Mouse (Mus musculus): ENCODE results near the gene Pycr2. TPM values are rescaled to one million over a fixed set of nuclear protein-coding genes. Genes with fewer than 3 reads are reported as not detected.

Gene Pycr2
- polyA plus RNA-seq, 1 experiment from 2014 or later: 99.6 TPM

DNA sequence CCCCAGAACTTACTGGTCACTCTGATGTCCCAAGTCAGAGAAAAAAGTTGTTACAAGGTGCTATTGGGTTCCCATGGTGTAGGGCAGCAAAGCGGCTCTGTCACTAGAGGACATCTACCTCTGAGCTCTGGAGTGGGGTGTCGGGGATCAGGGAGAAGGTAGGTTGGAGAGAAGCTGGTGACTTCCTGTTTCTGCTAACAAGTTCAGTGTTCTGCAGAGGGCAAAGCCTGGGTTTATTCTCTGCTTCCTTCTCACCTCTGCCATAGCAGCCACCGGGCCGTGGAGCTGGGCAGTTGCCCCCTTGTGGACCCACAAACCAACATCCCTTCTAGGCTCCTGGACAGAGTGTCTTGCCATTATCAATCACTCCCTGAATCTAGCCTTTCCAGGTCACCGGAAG, 8.7 kb downstream of the Pycr2 start:
- no peaks in the 10 kb centered on the region for H3K4me1 ChIP-seq (ENCODE audit: control insufficient read depth, insufficient read depth, low read length)
- no peaks in the 10 kb centered on the region for H3K36me3 ChIP-seq (ENCODE audit: control insufficient read depth, insufficient read depth, low read length)
- ATAC-seq (ENCODE audit: insufficient read depth, low FRiP score): no peak
- H3K4me2 ChIP-seq (ENCODE audit: low read depth, low read length): no peak overlapping the region
- H3K27me3 ChIP-seq (ENCODE audit: control insufficient read depth, insufficient read depth, low read length): no peaks in the 10 kb centered on the region
- WGBS: 77% methylated on average over 5 of the region's 5 CpGs
- H3K9ac ChIP-seq (ENCODE audit: low read length): no peak overlapping the region
- H3K4me3 ChIP-seq (replicated peaks; ENCODE audit: low read length): no peak overlapping the region
- H3K9me3 ChIP-seq (replicated peaks; ENCODE audit: control insufficient read depth, low read length): no peaks in the 10 kb centered on the region
- H3K27ac ChIP-seq (ENCODE audit: low read length): no peak overlapping the region

DNA sequence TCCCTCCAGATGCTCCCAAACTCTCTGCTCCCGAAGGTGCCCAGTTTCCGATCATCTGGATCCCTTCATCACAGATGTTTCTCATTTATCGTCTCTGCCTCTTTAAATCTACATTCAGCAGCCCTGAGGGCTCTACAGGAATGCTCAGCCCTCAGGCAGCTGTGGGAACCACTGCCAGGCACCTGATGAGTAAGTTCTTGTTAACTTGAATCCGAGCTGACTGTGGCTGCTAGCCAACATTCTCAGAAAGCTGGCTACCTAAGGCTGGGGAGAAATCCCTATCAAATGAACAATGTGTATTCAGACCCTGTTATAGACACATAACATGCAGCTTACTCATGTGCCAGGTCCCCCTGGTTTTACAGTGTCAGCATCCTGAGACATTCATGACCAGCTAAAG, 9.7 kb downstream of the Pycr2 start:
- Histone ChIP-seq H3K27ac (ENCODE audit: low read length) (no peak overlapping the region), H3K9me3 (replicated peaks; ENCODE audit: control insufficient read depth, low read length) (no peaks in the 10 kb centered on the region), H3K4me3 (replicated peaks; ENCODE audit: low read length) (no peak overlapping the region), H3K9ac (ENCODE audit: low read length) (no peak overlapping the region), H3K4me1 (ENCODE audit: control insufficient read depth, insufficient read depth, low read length) (no peaks in the 10 kb centered on the region), H3K36me3 (ENCODE audit: control insufficient read depth, insufficient read depth, low read length) (no peaks in the 10 kb centered on the region), H3K4me2 (ENCODE audit: low read depth, low read length) (no peak overlapping the region), H3K27me3 (ENCODE audit: control insufficient read depth, insufficient read depth, low read length) (no peaks in the 10 kb centered on the region)
- 39% methylated on average over 4 of the region's 4 CpGs for WGBS
- no peak for ATAC-seq (ENCODE audit: insufficient read depth, low FRiP score)

DNA sequence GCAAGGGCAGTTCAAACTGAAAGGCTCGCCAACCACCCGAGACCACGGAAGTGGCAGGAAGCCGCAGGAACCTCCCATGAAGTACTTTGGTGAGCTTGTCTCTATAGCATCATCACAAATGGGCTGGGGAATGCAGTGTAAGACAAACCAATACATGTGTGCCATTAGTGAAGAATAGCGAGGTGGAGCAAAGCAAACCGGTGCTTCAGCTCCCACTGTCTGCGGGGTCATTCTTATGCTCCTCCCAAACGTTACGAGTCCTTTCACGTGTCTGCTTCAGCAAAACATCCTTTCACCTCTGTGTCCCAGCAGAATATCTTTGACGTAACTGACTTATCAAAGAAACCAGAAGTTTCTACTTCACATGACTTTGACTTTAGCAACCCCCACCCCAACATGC, 12.3 kb downstream of the Pycr2 start:
- no peak overlapping the region for H3K4me3 ChIP-seq (replicated peaks; ENCODE audit: low read length)
- no peaks in the 10 kb centered on the region for H3K9me3 ChIP-seq (replicated peaks; ENCODE audit: control insufficient read depth, low read length)
- no peaks in the 10 kb centered on the region for H3K36me3 ChIP-seq (ENCODE audit: control insufficient read depth, insufficient read depth, low read length)
- WGBS: 88% methylated on average over 11 of the region's 11 CpGs
- H3K4me2 ChIP-seq (ENCODE audit: low read depth, low read length): no peak overlapping the region
- no peaks in the 10 kb centered on the region for H3K4me1 ChIP-seq (ENCODE audit: control insufficient read depth, insufficient read depth, low read length)
- no peaks in the 10 kb centered on the region for H3K27me3 ChIP-seq (ENCODE audit: control insufficient read depth, insufficient read depth, low read length)
- no peak for ATAC-seq (ENCODE audit: insufficient read depth, low FRiP score)
- H3K27ac ChIP-seq (ENCODE audit: low read length): no peak overlapping the region
- H3K9ac ChIP-seq (ENCODE audit: low read length): no peak overlapping the region

DNA sequence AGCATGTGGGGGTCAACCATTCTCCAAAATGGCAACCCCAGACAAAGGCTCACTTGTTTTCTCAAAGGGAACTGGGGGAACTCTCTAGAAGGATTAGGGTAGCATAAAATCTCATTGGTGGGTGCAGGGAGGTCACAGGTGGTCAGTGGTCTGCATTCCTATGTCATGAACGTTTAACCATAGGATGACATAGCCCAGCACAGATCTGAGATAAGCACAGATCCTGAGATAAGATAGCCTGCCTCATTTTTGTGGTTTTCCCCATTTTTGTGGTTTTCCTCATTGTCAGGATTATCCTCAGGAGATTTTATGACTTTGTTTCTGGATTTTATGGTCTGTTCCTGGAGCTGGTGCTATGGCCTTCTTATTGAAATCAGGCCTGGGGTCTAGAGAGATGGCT, 13.0 kb downstream of the Pycr2 start:
- no peak for ATAC-seq (ENCODE audit: insufficient read depth, low FRiP score)
- Histone ChIP-seq H3K4me3 (replicated peaks; ENCODE audit: low read length) (no peak overlapping the region), H3K4me2 (ENCODE audit: low read depth, low read length) (no peak overlapping the region), H3K4me1 (ENCODE audit: control insufficient read depth, insufficient read depth, low read length) (no peaks in the 10 kb centered on the region), H3K9ac (ENCODE audit: low read length) (no peak overlapping the region), H3K36me3 (ENCODE audit: control insufficient read depth, insufficient read depth, low read length) (no peaks in the 10 kb centered on the region), H3K9me3 (replicated peaks; ENCODE audit: control insufficient read depth, low read length) (no peaks in the 10 kb centered on the region), H3K27ac (ENCODE audit: low read length) (no peak overlapping the region), H3K27me3 (ENCODE audit: control insufficient read depth, insufficient read depth, low read length) (no peaks in the 10 kb centered on the region)
- WGBS: 15% methylated on average over 1 of the region's 1 CpGs

DNA sequence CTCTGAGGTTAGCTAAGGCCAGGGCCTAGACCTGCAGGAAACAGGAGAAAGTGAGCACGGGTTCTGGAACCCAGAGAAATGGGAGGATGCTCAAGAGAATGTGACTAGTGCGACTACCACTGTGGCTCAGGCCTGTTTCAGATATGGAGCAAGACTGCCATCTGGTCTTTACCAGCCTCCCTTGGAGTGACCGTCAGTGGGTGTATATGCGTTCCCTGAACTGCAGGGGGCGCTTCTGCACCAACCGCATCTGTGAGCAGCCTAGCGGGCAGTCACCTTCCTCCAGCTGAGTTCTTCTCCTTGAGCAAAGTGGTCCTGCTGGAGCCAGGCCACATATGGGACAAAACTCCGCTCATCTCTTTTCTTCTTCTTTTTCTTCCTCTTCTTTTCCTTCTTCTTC, 15.6 kb downstream of the Pycr2 start:
- ATAC-seq (ENCODE audit: insufficient read depth, low FRiP score): peak; percentile 47; the same call in 1 of the 2 replicates
- H3K4me2 ChIP-seq (ENCODE audit: low read depth, low read length): no peak overlapping the region
- no peaks in the 10 kb centered on the region for H3K4me1 ChIP-seq (ENCODE audit: control insufficient read depth, insufficient read depth, low read length)
- no peak overlapping the region for H3K4me3 ChIP-seq (replicated peaks; ENCODE audit: low read length)
- H3K9ac ChIP-seq (ENCODE audit: low read length): no peak overlapping the region
- no peak overlapping the region for H3K27ac ChIP-seq (ENCODE audit: low read length)
- H3K36me3 ChIP-seq (ENCODE audit: control insufficient read depth, insufficient read depth, low read length): no peaks in the 10 kb centered on the region
- no peaks in the 10 kb centered on the region for H3K27me3 ChIP-seq (ENCODE audit: control insufficient read depth, insufficient read depth, low read length)
- no peaks in the 10 kb centered on the region for H3K9me3 ChIP-seq (replicated peaks; ENCODE audit: control insufficient read depth, low read length)
- WGBS: 40% methylated on average over 8 of the region's 8 CpGs

DNA sequence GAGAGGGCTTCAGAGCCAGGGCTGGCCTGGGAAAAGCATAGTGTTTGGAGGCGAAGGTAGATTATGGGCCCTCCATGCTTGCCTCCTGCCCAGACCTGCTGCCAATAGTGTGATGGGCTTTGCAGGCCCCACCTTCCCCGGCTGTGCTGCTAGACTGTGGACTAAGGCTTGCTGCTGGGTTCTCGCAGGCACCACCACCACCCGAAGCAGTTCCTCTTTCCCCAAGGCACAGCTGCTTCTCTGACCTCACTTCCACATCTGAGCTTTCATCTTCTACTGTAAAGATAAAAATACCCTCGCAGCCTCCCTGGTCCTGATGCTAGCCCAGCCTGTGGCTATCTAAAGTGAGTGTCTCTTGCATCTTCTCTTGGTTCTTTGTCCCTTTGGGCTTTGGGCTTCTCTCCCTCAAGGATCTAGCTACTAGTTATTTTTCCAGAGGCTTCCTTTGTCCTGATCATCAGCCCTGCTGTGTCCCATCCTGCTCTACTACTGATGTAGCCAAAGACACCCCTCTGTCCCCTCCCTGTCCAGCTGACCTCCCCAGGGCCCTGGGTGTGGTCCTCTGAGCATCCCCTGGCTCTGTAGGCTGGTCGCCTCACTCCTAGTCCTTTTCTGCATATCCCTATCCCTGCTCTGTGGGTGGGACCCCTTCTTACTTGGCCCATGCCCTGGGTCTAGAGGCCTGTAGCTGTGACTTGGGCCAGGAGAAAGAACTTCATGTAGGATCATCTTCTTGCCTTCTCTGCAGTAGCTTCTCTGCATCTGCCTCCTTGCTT, 18.4 kb downstream of the Pycr2 start:
- ATAC-seq (ENCODE audit: insufficient read depth, low FRiP score): no peak
- no peaks in the 10 kb centered on the region for H3K36me3 ChIP-seq (ENCODE audit: control insufficient read depth, insufficient read depth, low read length)
- 64% methylated on average over 6 of the region's 6 CpGs for WGBS
- no peaks in the 10 kb centered on the region for H3K4me1 ChIP-seq (ENCODE audit: control insufficient read depth, insufficient read depth, low read length)
- H3K9ac ChIP-seq (ENCODE audit: low read length): no peak overlapping the region
- H3K27me3 ChIP-seq (ENCODE audit: control insufficient read depth, insufficient read depth, low read length): no peaks in the 10 kb centered on the region
- H3K27ac ChIP-seq (ENCODE audit: low read length): no peak overlapping the region
- no peak overlapping the region for H3K4me3 ChIP-seq (replicated peaks; ENCODE audit: low read length)
- no peak overlapping the region for H3K4me2 ChIP-seq (ENCODE audit: low read depth, low read length)
- no peaks in the 10 kb centered on the region for H3K9me3 ChIP-seq (replicated peaks; ENCODE audit: control insufficient read depth, low read length)

DNA sequence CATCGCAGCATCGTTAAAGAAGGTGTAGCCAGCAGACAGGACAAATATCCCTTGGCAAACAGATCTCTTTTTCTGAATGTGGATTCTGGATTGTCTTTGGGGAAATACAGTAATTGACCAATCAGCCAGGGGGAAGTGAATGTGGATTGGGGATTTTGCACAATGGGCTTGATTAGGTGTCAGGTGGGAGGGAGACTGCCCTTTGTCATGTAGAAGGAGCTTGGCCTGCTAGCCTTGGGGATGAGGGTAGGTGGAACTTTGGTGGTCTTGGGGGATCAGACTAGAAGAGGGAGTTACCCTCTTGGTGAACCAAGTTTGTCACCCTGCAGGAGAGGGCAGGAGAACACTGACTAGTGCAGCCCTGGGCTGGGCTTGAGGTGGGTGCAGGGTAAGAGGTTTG, 20.6 kb downstream of the Pycr2 start:
- no peaks in the 10 kb centered on the region for H3K27me3 ChIP-seq (ENCODE audit: control insufficient read depth, insufficient read depth, low read length)
- ATAC-seq (ENCODE audit: insufficient read depth, low FRiP score): no peak
- no peaks in the 10 kb centered on the region for H3K36me3 ChIP-seq (ENCODE audit: control insufficient read depth, insufficient read depth, low read length)
- H3K9ac ChIP-seq (ENCODE audit: low read length): no peak overlapping the region
- H3K27ac ChIP-seq (ENCODE audit: low read length): no peak overlapping the region
- H3K4me1 ChIP-seq (ENCODE audit: control insufficient read depth, insufficient read depth, low read length): no peaks in the 10 kb centered on the region
- WGBS: 55% methylated on average over 2 of the region's 2 CpGs
- H3K9me3 ChIP-seq (replicated peaks; ENCODE audit: control insufficient read depth, low read length): no peaks in the 10 kb centered on the region
- no peak overlapping the region for H3K4me2 ChIP-seq (ENCODE audit: low read depth, low read length)
- H3K4me3 ChIP-seq (replicated peaks; ENCODE audit: low read length): no peak overlapping the region

DNA sequence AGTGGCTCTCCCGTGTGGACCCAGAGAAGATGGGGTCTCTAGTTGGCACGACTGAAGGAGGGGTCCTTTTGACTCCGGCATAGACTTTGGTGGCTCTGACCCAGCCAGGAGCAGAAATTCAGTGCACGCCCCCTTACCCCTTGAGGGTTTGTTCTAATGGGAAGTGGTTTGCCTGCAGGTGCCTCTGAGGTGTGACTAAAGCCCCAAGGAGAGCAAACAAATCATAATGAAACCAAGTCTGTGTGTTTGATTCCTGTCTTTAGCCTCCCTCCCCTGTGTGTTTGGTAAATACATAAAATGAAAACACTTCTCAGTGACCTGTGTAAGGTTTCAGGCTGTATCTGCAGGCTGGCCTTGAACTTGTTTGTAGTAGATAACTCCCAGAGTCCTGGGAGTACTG, 22.2 kb downstream of the Pycr2 start:
- H3K9me3 ChIP-seq (replicated peaks; ENCODE audit: control insufficient read depth, low read length): no peaks in the 10 kb centered on the region
- no peak overlapping the region for H3K4me2 ChIP-seq (ENCODE audit: low read depth, low read length)
- no peaks in the 10 kb centered on the region for H3K27me3 ChIP-seq (ENCODE audit: control insufficient read depth, insufficient read depth, low read length)
- no peaks in the 10 kb centered on the region for H3K4me1 ChIP-seq (ENCODE audit: control insufficient read depth, insufficient read depth, low read length)
- no peak overlapping the region for H3K4me3 ChIP-seq (replicated peaks; ENCODE audit: low read length)
- ATAC-seq (ENCODE audit: insufficient read depth, low FRiP score): no peak
- WGBS: 55% methylated on average over 4 of the region's 4 CpGs
- no peak overlapping the region for H3K9ac ChIP-seq (ENCODE audit: low read length)
- H3K36me3 ChIP-seq (ENCODE audit: control insufficient read depth, insufficient read depth, low read length): no peaks in the 10 kb centered on the region
- H3K27ac ChIP-seq (ENCODE audit: low read length): no peak overlapping the region

DNA sequence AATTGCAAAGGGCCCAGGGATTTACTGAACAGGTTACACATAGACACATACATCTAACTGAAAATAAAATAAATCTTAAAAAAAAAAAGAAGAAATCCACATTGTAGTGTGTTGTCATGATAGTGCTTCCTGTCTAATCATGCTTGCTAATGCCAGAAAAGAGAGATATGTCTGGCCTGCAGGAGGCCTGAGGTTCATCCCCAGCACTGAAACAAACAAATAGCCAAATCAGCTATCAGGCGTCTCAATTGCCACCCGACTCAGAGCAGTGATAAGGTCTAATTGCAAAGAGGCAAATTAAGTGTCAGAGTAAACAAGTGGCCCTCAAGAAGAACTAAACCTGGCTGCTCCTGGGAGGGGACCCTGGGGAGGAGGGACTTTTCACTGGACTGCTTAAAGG, 25.5 kb downstream of the Pycr2 start:
- no peak for ATAC-seq (ENCODE audit: insufficient read depth, low FRiP score)
- Histone ChIP-seq H3K4me3 (replicated peaks; ENCODE audit: low read length) (no peak overlapping the region), H3K36me3 (ENCODE audit: control insufficient read depth, insufficient read depth, low read length) (no peaks in the 10 kb centered on the region), H3K27me3 (ENCODE audit: control insufficient read depth, insufficient read depth, low read length) (peaks cover 4% of the 10 kb centered on the region; the same call in 1 of the 2 replicates), H3K9me3 (replicated peaks; ENCODE audit: control insufficient read depth, low read length) (no peaks in the 10 kb centered on the region), H3K4me1 (ENCODE audit: control insufficient read depth, insufficient read depth, low read length) (0 out of 2 replicates have a peak, but pooled peaks cover 2% of the 10 kb centered on the region), H3K4me2 (ENCODE audit: low read depth, low read length) (no peak overlapping the region), H3K9ac (ENCODE audit: low read length) (no peak overlapping the region), H3K27ac (ENCODE audit: low read length) (no peak overlapping the region)
- 25% methylated on average over 2 of the region's 2 CpGs for WGBS
